Mouse (Mus musculus): ENCODE measurements around the gene Dhx58.

DNA sequence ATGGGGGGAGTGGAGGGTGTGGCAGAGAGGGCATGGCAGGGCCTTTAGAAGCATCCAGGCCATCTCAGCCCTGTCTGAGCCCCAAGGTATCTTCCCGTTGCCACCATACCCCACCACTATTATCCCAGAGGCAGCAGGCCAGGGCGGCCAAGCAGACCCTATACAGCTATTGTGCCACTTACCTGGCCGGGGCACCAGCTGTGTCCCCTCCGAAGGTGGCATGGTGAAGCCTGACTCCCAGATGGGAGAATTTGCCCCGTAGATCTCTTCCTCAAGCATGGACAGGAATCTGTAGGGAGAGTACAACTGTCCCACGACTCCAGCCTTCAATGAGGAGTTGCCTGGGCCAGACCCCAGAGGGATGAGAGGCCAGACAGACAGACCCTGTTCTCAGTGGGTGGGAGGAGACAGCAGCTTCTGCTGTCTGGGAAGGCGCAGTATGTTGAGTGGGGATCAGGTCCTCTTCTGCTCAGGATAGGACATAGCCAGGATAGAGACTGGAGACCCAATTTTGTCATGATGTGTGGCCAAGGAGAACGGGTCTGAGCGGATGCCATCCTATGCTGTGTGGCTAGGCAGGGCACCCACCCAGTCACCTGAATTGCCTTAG is 5.2 kb upstream of the Dhx58 start:
- TF ChIP-seq USF1 (IDR thresholded peaks at IDR 0.05; ENCODE audit: low read depth), result no peak
- no peak for TF ChIP-seq TCF12 (IDR thresholded peaks at IDR 0.05; ENCODE audit: insufficient read depth, poor library complexity, severe bottlenecking)
- no peak for TF ChIP-seq POLR2A (IDR thresholded peaks at IDR 0.05; ENCODE audit: insufficient read length, low read depth)
